Mouse (Mus musculus) liver, postnatal 0 days (tissue): ENCODE measurements around the gene Anks1. TPM values are rescaled to one million over a fixed set of nuclear protein-coding genes. Genes with fewer than 3 reads are reported as not detected.

Experiments used
- ATAC-seq: fragments of 200-750 bp; cut with Nextera tagmentation; 2 replicates; pipeline ENCODE4 v1.8.0; 2017; ENCODE audit warnings: mild to moderate bottlenecking, moderate library complexity
- DNase-seq: peaks from one replicate; pipeline ENCODE4 v3.0.0-alpha.2; 2016
- H3K27ac ChIP-seq: fragments of 300-500 bp; sonication (generic); 2 replicates; pipeline ENCODE4 v1.5.1; 2014; ENCODE audit warnings: antibody characterized with exemption, moderate library complexity, mild to moderate bottlenecking, low read depth
- H3K27me3 ChIP-seq: fragments of 300-500 bp; sonication (generic); 2 replicates; pipeline ENCODE4 v1.6.1; 2014; ENCODE audit warnings: low read length, control low read depth, mixed read lengths; ENCODE audit not compliant: insufficient read depth
- H3K36me3 ChIP-seq: fragments of 300-500 bp; sonication (generic); replicated peaks from 2 replicates; pipeline ENCODE4 v1.6.1; 2014; ENCODE audit warnings: mild to moderate bottlenecking, control low read depth, low read length, moderate library complexity, mixed read lengths; ENCODE audit not compliant: insufficient read depth
- H3K4me1 ChIP-seq: fragments of 300-500 bp; sonication (generic); 2 replicates; pipeline ENCODE4 v1.6.1; 2014; ENCODE audit warnings: antibody characterized with exemption, mild to moderate bottlenecking, control low read depth; ENCODE audit not compliant: insufficient read depth
- H3K4me2 ChIP-seq: fragments of 300-500 bp; sonication (generic); 2 replicates; pipeline ENCODE4 v1.6.1; 2014; ENCODE audit warnings: low read depth, mild to moderate bottlenecking, low read length, moderate library complexity, mixed read lengths
- H3K4me3 ChIP-seq: fragments of 300-500 bp; sonication (generic); 2 replicates; pipeline ENCODE4 v1.5.1; 2014; ENCODE audit warnings: low read depth, low read length
- H3K9ac ChIP-seq: fragments of 300-500 bp; sonication (generic); replicated peaks from 2 replicates; pipeline ENCODE4 v1.6.1; 2014; ENCODE audit warnings: mild to moderate bottlenecking, moderate library complexity
- H3K9me3 ChIP-seq: fragments of 300-500 bp; sonication (generic); 2 replicates; pipeline ENCODE4 v1.6.1; 2016; ENCODE audit warnings: mild to moderate bottlenecking, control low read depth, low read length, mixed read lengths
- CTCF ChIP-seq: sonication (generic); IDR thresholded peaks from 2 replicates; pipeline ENCODE4 v1.5.1; 2016; ENCODE audit warnings: antibody characterized with exemption, low read depth
- EP300 ChIP-seq: IDR thresholded peaks from 2 replicates; pipeline ENCODE4 v1.6.1; 2016; ENCODE audit warnings: antibody characterized with exemption, low read depth, mild to moderate bottlenecking
- WGBS: fragments of 180-500 bp; shearing (Covaris S2); extraction: QIAGEN DNeasy Blood & Tissue Kit; methylation state at CpG from one replicate; pipeline ENCODE4 v1.1.7; 2014; ENCODE audit not compliant: insufficient replicate concordance; 5-methylcytosine and 5-hydroxymethylcytosine counted together
- polyA plus RNA-seq: library from polyadenylated mRNA; unstranded; fragments of >200 nt; fragmentation: Nextera tagmentation; extraction: Ambion mirVana; gene quantifications from 2 replicates; pipeline ENCODE4 v1.2.1, GENCODE M21; 2015

Anks1 gene
- polyA plus RNA-seq, 1 experiment from 2014 or later: 3.0 TPM

GRCm38 (mm10) chr17:28088718-28089117, 179.6 kb downstream of the Anks1 start:
- DNase-seq (no peak), ATAC-seq (no peak)
- WGBS: 83% methylated on average over 6 of the region's 6 CpGs

GRCm38 (mm10) chr17:28092297-28092696, 183.2 kb downstream of the Anks1 start:
- 0 out of 2 replicates have a peak, but pooled peaks cover 2% of the 10 kb centered on the region for H3K9me3 ChIP-seq
- no peak overlapping the region for H3K9ac ChIP-seq
- H3K27ac ChIP-seq: no peak overlapping the region
- no peaks in the 10 kb centered on the region for H3K36me3 ChIP-seq
- WGBS: 89% methylated on average over 2 of the region's 2 CpGs
- ATAC-seq: no peak
- no peak overlapping the region for H3K4me2 ChIP-seq
- H3K27me3 ChIP-seq: no peaks in the 10 kb centered on the region
- DNase-seq: no peak
- TF ChIP-seq CTCF: peak; percentile 43
- TF ChIP-seq EP300: no peak
- H3K4me1 ChIP-seq: no peaks in the 10 kb centered on the region
- H3K4me3 ChIP-seq: no peak overlapping the region

More at GRCm38 (mm10) chr17:28088718-28089117, 179.6 kb downstream of the Anks1 start:
- H3K9ac ChIP-seq: no peak overlapping the region
- H3K4me2 ChIP-seq: no peak overlapping the region
- no peaks in the 10 kb centered on the region for H3K4me1 ChIP-seq
- H3K27ac ChIP-seq: no peak overlapping the region
- H3K27me3 ChIP-seq: no peaks in the 10 kb centered on the region
- TF ChIP-seq CTCF (no peak), EP300 (no peak)
- H3K36me3 ChIP-seq: no peaks in the 10 kb centered on the region
- no peak overlapping the region for H3K4me3 ChIP-seq
- no peaks in the 10 kb centered on the region for H3K9me3 ChIP-seq

- no peak for DNase-seq
- no peak overlapping the region for H3K4me3 ChIP-seq
- H3K9me3 ChIP-seq: 0 out of 2 replicates have a peak, but pooled peaks cover 2% of the 10 kb centered on the region
- H3K27me3 ChIP-seq: no peaks in the 10 kb centered on the region
- H3K4me2 ChIP-seq: no peak overlapping the region
- no peak overlapping the region for H3K27ac ChIP-seq
- TF ChIP-seq CTCF (peak; percentile 21; the same call in 1 of the 2 replicates), EP300 (no peak)
- ATAC-seq: no peak
- H3K4me1 ChIP-seq: no peaks in the 10 kb centered on the region
- H3K36me3 ChIP-seq: no peaks in the 10 kb centered on the region
- WGBS: 84% methylated on average over 3 of the region's 3 CpGs
- no peak overlapping the region for H3K9ac ChIP-seq
Observed at GRCm38 (mm10) chr17:28093837-28094236, 184.7 kb downstream of the Anks1 start.

DNA sequence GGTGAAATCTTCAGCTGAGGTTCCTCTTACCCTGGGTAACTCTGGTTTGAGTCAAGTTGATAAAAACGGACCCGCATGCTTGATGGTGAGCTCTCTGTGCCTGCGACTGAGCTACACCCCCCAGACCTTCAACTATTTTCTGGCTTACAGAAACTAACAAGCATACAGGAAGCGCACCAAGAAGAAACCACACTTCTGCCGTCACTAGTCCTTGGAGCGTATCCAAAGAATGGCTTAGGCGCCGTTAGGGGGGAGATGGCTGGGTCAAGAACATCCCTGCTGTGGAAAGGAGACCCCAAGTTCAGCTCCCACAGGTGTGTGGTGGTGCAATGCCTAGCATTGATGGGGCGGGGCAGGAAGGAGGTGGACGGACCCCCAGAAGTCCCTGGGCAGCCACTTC, 187.3 kb downstream of the Anks1 start:
- Histone ChIP-seq H3K4me3 (no peak overlapping the region), H3K36me3 (no peaks in the 10 kb centered on the region), H3K9ac (no peak overlapping the region), H3K27me3 (no peaks in the 10 kb centered on the region), H3K4me2 (no peak overlapping the region), H3K27ac (no peak overlapping the region), H3K4me1 (no peaks in the 10 kb centered on the region), H3K9me3 (0 out of 2 replicates have a peak, but pooled peaks cover 2% of the 10 kb centered on the region)
- TF ChIP-seq CTCF (no peak), EP300 (no peak)
- no peak for ATAC-seq
- 66% methylated on average over 10 of the region's 10 CpGs for WGBS
- DNase-seq: no peak

GRCm38 (mm10) chr17:28097308-28097707, 188.2 kb downstream of the Anks1 start:
- no peak overlapping the region for H3K9ac ChIP-seq
- no peaks in the 10 kb centered on the region for H3K4me1 ChIP-seq
- TF ChIP-seq CTCF (no peak), EP300 (no peak)
- H3K36me3 ChIP-seq: no peaks in the 10 kb centered on the region
- ATAC-seq: no peak
- H3K9me3 ChIP-seq: 0 out of 2 replicates have a peak, but pooled peaks cover 2% of the 10 kb centered on the region
- no peak for DNase-seq
- H3K4me2 ChIP-seq: no peak overlapping the region
- WGBS: 73% methylated on average over 13 of the region's 13 CpGs
- no peak overlapping the region for H3K4me3 ChIP-seq
- H3K27me3 ChIP-seq: no peaks in the 10 kb centered on the region
- no peak overlapping the region for H3K27ac ChIP-seq

- Histone ChIP-seq H3K9ac (no peak overlapping the region), H3K4me1 (no peaks in the 10 kb centered on the region), H3K4me2 (no peak overlapping the region), H3K27ac (no peak overlapping the region), H3K36me3 (no peaks in the 10 kb centered on the region), H3K4me3 (no peak overlapping the region), H3K27me3 (no peaks in the 10 kb centered on the region), H3K9me3 (no peaks in the 10 kb centered on the region)
- 74% methylated on average over 3 of the region's 3 CpGs for WGBS
- TF ChIP-seq EP300 (no peak), CTCF (no peak)
- DNase-seq (no peak), ATAC-seq (no peak)
Observed at GRCm38 (mm10) chr17:28099086-28099485, 190.0 kb downstream of the Anks1 start.

GRCm38 (mm10) chr17:28100669-28101068, 191.6 kb downstream of the Anks1 start:
- H3K27ac ChIP-seq: no peak overlapping the region
- H3K4me2 ChIP-seq: no peak overlapping the region
- DNase-seq: no peak
- no peak overlapping the region for H3K9ac ChIP-seq
- no peaks in the 10 kb centered on the region for H3K9me3 ChIP-seq
- H3K4me3 ChIP-seq: no peak overlapping the region
- TF ChIP-seq EP300: no peak
- peak; percentile 44 for TF ChIP-seq CTCF
- no peaks in the 10 kb centered on the region for H3K27me3 ChIP-seq
- H3K4me1 ChIP-seq: no peaks in the 10 kb centered on the region
- WGBS: 60% methylated on average over 1 of the region's 1 CpGs
- H3K36me3 ChIP-seq: no peaks in the 10 kb centered on the region
- no peak for ATAC-seq
